Mouse (Mus musculus) activated CD4-positive, CD25-positive, alpha-beta regulatory T cell, adult 4 months (primary cell): ENCODE measurements at regions not wholly inside any gene's neighbourhood (a gene's known extent, or its start where the extent isn't known, plus 50 kb on each side); places are given as distances from the start of the nearest gene placed in this dataset.

ENCODE experiments used
- ATAC-seq: one replicate; pipeline ENCODE4 v1.8.0; 2017

DNA sequence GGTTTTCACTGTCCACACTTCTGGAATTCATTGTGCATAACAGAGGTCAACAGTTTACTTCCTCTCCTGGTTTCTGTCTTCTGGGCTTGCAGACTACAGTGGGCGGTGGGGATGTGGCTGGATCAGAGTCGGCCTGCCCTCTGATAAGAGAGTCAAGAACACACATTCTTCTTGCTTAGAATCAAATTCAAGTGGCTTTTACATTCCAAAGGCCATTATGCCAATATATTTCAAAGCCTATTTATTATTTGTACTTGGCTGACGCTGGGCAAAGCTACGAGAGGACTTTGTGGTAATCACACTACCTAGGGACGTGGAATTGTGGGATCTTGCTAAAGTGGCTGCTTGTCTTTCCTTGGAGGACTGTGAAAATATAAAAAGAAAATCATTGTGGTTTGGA lies 114.3 kb upstream of the Sel1l start:
- no peak for ATAC-seq

DNA sequence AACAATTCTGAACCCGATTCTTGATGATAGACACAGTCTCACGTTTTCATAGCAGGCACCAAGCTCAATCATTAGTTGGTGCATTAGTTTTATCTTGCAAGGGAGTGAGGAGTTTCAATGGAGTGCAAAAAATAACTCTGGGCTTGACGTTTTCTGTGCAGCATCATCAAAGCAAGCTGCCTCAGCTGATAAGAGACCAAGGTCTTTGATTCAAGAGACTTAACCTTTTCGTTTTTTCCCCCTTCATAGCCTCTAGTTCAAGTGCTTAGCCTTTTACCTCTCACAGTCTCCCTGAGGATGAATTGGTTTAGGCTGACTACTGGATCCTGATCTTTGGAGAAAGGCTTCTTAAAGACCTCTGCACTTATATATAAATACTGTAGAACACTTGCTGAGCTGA lies 109.1 kb upstream of the Sel1l start:
- ATAC-seq, result no peak

DNA sequence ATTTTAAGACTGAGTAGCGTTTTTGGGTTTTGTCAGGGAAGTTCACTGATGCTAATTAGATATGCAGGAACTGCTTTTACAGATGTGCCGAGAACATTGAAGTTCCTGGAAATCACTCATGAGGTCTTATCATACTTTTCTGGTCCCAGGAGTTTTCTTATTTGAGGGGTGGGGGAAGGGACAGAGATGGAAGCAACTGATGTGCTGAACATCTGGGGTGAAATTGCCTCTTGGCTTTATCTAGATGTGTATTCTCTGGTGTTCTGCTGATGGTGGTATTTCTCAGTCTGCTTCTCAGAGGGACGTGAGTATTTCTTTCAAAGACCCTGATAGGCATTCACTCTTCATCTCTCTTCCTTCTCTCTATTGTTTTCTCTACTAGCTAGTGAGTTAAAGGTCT lies 107.5 kb upstream of the Sel1l start:
- no peak for ATAC-seq

DNA sequence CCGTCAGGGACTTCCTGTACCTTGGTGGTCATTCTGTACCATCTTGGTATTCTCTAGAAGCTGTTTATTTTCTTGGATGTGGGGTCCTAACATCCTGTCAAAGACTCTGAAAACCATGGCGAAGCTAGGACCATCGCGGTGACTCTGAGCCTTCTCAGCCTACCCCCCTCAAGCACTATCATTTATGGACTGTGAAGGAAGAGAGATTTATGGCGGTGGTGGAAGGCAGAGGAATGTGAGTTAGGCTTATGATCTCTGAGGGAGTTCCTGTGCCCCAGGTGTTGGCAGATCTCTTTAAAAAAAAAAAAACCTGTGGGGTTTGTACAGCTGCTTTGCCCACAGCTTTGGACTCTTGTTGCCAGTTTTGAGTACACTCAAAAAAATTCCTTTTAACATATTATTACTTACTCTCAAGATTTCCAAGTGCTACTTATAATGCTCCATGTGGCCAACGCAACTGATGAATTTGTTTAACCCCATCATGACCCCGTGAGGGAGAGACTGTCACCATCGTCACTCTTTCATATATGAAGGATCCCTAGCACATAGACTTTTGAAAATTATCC lies 99.7 kb upstream of the Sel1l start:
- ATAC-seq, result no peak

DNA sequence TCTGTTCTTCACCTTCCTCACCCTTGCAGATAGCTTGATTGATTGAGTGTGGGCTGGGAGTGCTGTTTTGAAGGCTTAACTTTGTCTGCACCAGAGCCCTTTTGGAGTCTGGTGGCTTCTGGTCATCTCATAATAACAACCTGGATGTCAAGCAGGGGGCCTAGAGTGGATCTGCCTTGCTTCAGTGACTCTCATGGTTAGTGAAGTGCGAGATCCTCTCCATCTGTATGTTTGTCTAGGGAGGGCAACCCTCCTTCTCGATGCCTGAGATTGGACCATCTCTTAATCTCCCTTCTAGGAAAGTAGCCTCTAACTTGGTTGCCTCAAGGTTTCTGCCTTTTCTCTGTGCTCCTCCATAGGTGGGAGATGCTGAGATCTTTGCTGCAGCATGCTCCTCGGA lies 99.0 kb upstream of the Sel1l start:
- ATAC-seq, result no peak

DNA sequence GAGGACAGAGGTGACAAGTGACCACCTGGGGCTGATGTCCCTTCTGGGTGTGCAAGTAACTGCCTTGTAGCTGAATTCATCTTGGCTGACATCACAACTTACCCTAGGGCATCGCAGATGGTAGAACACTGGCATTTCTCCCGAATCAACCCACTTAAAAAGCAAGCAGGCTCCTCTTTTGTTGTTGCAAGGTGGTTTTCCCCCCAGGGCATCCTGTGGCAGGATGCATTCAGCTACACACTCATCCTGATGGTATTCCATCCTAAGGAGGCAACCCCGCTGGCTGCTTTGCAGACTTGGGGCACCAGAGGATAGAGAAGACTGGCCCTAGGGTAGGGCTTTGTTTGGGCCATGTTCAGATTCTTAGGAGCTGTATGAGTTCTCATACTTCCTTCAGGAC lies 97.6 kb upstream of the Sel1l start:
- no peak for ATAC-seq

DNA sequence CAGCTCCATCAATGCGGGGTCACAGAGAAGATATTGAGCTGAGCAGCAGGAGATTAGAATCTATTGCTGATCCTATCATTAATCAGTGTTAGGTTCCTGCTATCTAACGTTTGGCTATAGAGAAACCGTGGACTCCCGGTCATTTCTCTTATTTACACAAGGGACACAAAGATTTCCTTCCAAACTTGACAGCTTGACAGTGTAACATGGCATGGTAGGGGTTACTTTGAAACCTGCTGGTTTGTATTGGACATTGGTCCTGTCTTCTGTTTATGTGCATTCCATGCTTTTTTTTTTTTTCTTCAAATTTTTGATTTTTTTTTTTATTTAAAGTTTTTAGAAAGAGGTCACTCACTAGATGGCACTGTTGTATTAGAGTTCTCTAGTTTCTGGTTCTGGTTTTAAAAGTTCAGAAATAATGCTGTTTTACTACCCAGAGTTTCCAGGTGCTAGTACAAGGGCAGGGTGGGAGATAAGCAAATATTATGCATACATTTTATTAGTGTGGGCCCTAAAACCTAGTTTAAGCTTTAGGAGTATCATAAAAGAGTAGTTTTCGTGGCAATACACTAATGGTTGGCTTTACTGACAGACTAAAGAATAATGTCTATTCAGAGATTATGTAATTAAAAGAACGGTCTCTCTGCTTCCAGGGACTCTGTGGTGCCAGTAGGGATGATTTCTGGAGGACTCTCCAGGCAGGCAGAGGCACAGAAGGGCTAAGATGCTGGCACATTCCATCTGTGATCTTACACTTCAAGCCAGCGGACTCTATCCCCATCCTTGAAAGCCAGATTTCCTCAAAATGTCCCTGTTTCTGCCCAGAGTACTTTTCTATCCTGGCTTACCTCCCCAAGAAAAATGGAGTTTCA lies 83.8 kb upstream of the Sel1l start:
- no peak for ATAC-seq

DNA sequence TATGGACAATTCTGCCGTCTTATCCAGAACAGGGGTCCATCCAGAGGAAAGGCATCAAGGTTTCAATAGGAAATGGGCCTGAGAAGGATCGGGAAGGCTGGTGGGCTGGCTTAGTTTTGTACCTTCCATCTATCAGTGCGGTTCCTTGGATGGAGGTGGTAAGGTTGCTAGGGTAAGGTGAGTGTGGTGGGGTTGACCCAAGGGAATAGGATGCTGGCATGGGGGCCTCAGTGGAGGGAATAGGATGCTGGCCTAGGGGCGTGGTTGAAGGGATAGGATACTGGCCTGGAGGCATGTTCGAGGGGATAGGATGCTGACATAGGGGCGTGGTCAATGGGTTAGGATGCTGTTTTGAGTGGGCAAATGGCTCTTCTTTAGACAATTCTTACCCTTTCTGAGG lies 82.6 kb upstream of the Sel1l start:
- ATAC-seq, result no peak

DNA sequence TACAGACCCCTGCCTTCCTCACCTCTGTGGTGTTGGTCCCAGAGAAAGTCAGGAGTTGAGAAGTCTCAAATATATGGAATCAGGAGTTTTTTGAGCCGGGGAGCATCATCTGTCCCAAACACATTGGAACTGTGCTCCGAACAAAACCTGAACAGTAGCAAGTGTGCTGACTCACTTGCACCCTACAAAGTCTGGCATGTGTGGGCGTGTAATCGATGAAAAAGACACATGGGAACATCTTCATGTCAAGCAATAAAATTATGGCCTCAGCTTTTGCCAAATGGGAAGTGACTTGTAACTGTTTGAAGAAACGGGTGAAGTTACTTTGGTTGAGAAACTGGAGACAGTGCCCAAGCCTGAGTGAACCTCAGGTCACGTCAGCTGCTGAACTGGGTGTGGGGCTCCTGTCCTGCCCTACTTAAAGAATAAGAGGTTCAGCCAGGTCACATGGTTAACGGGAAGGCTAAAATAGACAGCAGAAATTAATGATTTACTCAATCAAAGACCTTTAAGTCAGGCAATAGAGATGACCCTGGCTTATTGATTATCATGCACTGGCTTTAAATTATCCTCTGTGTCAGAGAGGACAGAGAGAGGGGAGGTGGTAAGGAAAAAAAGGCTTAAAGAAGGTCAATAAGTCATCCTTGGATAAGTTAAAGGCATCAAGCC lies 80.6 kb upstream of the Sel1l start:
- no peak for ATAC-seq

DNA sequence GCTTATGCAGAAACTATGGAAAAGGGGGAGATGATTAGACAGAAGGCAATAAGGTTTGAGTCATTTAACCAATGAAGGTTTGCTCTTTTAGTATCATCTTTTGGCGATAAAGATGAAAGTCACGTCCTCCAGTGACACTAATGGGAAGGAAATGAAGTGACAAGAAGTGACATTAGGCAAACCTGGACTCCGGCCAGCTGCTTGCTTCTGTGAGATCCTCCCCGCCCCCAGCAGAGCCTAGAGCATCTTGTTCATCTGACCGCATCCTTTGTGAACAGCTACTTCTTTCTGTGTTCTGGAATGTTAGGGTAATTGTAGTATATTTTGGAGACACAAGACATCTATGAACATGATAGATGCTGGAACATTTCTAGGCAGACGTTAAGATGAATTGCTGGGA lies 78.6 kb upstream of the Sel1l start:
- ATAC-seq, result no peak

DNA sequence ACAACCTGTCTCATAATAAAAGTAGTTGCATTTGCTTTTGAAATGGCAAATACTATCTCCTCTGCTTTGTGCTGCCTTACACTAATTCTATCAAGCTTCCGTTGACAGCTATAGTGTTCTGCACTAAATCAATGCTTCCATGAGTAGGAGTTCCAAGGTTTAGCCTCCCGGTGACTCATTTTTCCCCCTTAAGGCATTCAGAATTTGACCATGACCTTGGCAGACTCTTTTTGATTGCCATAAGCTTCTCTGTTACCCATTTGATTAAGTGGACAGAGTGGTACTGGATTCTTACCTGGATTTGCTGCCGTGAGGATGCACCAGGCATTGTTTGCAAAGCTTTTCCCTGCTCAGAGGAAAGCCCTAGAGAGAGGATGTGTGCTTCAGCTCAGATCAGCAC lies 66.5 kb upstream of the Sel1l start:
- ATAC-seq, result no peak

DNA sequence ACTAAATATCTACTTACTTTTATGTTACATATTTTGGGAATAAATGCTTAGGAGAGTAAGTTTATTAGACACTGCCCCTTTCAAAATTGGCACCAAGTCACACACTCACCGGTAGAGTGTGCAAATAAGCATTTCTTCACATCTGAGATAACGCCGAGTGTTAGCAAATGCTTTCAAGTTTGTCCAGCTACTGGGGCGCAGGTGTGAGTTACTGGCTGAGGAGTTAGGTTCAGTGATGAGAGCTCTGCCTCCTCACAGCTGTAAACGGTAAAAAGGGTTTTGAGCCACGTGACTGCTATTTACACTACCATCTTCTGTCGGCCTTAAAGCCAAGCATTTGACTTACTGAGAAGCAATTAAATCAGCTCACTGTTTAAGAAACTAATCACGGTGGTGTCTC lies 61.6 kb upstream of the Sel1l start:
- no peak for ATAC-seq
